In the genomic region with DNA sequence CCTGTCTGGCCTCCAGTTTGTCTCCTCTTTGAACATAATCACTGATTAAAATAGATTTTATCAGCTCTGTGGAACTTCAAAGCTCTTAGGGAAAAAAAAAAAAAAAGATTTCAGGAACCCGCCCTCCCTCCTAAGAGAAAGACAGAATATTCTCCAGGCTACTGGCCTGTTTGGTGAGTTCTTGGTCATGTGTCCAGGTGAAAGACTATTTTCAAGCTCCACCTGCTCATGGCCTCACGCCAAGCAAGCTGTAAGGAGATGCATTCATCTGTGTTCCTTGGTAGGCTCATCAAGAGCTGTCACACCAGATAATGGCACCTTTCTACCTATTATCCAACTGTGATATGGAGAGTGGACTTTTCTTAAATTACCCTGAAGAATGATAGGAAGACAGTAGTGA, we compare ENCODE assay signal across 11 mouse cellular contexts.
"Had no signal": no experiment of that assay in that cellular context is flagged by ENCODE, and none has a peak within 500 bp of the region (broad histone marks: within the 10 kb centered on the region; RNA-seq: fewer than 3 reads in every experiment).

No protein-coding gene starts in this region.

- DNase-seq: gastrocnemius, postnatal 14 days; gastrocnemius, postnatal 36 days; heart, adult 18-20 months; heart, postnatal 10 days; kidney, adult 11 months; kidney, adult 2 months; kidney, adult 9 months; kidney, postnatal 14 days; kidney, postnatal 36 days; layer of hippocampus, adult 9-11 months; layer of hippocampus, postnatal 36 days had no signal
